Mouse (Mus musculus): ENCODE results near the gene Pomt2. TPM values are rescaled to one million over a fixed set of nuclear protein-coding genes. Genes with fewer than 3 reads are reported as not detected.

Pomt2 gene
- polyA plus RNA-seq, 1 experiment: 12.9 TPM

- Histone ChIP-seq H3K27me3 (ENCODE audit: control insufficient read depth, insufficient read depth, low read length, poor library complexity, severe bottlenecking) (no peaks in the 10 kb centered on the region), H3K4me1 (ENCODE audit: control insufficient read depth, insufficient read depth, low read length) (no peaks in the 10 kb centered on the region), H3K4me3 (ENCODE audit: low read depth, low read length) (no peak overlapping the region), H3K27ac (ENCODE audit: insufficient read depth, low read length) (no peak overlapping the region), H3K9me3 (replicated peaks; ENCODE audit: control insufficient read depth, insufficient read depth, low read length, poor library complexity, severe bottlenecking) (no peaks in the 10 kb centered on the region), H3K36me3 (ENCODE audit: control insufficient read depth, insufficient read depth, low read length, poor library complexity, severe bottlenecking) (no peaks in the 10 kb centered on the region), H3K9ac (ENCODE audit: low read depth, poor library complexity, severe bottlenecking) (no peak overlapping the region)
- TF ChIP-seq EP300 (IDR thresholded peaks at IDR 0.05; ENCODE audit: insufficient read depth, low read depth, low read length): no peak
Measured at GRCm38 (mm10) chr12:87087236-87087635, 60.5 kb downstream of the Pomt2 start.

DNA sequence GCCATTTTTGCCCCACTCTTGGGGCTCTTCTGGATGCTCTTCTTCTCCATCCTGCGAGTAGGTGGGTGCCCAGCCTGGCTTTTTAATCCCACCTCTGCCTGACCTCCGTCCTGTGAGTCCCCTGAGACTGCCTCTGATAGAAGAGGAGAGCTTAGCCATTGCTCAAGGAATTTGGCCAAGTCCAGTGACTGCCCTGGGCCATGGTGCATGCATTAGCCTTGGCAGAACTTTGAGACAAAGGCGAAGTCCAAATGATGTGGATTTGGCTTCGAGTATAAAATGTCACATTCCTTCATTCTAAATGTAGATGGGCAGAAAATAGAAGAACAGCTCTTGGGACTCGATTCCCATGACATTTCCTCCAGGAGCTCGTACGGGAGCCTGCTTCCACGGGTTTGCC lies 65.0 kb downstream of the Pomt2 start:
- H3K4me3 ChIP-seq (ENCODE audit: low read depth, low read length): no peak overlapping the region
- H3K27ac ChIP-seq (ENCODE audit: insufficient read depth, low read length): no peak overlapping the region
- no peaks in the 10 kb centered on the region for H3K4me1 ChIP-seq (ENCODE audit: control insufficient read depth, insufficient read depth, low read length)
- no peaks in the 10 kb centered on the region for H3K36me3 ChIP-seq (ENCODE audit: control insufficient read depth, insufficient read depth, low read length, poor library complexity, severe bottlenecking)
- H3K27me3 ChIP-seq (ENCODE audit: control insufficient read depth, insufficient read depth, low read length, poor library complexity, severe bottlenecking): no peaks in the 10 kb centered on the region
- TF ChIP-seq EP300 (IDR thresholded peaks at IDR 0.05; ENCODE audit: insufficient read depth, low read depth, low read length): no peak
- H3K9me3 ChIP-seq (replicated peaks; ENCODE audit: control insufficient read depth, insufficient read depth, low read length, poor library complexity, severe bottlenecking): no peaks in the 10 kb centered on the region
- H3K9ac ChIP-seq (ENCODE audit: low read depth, poor library complexity, severe bottlenecking): no peak overlapping the region

- TF ChIP-seq POLR2A (IDR thresholded peaks at IDR 0.05; ENCODE audit: insufficient read depth, low read length) (no peak), EP300 (IDR thresholded peaks at IDR 0.05; ENCODE audit: insufficient read depth, low read depth, low read length) (no peak), CTCF (IDR thresholded peaks at IDR 0.05; ENCODE audit: low read depth, low read length) (no peak)
- H3K27me3 ChIP-seq (ENCODE audit: control insufficient read depth, insufficient read depth, low read length, poor library complexity, severe bottlenecking): no peaks in the 10 kb centered on the region
- H3K4me3 ChIP-seq (ENCODE audit: low read depth, low read length): no peak overlapping the region
- no peaks in the 10 kb centered on the region for H3K36me3 ChIP-seq (ENCODE audit: control insufficient read depth, insufficient read depth, low read length, poor library complexity, severe bottlenecking)
- H3K9me3 ChIP-seq (replicated peaks; ENCODE audit: control insufficient read depth, insufficient read depth, low read length, poor library complexity, severe bottlenecking): no peaks in the 10 kb centered on the region
- H3K4me1 ChIP-seq (ENCODE audit: control insufficient read depth, insufficient read depth, low read length): no peaks in the 10 kb centered on the region
- H3K27ac ChIP-seq (ENCODE audit: insufficient read depth, low read length): no peak overlapping the region
- no peak overlapping the region for H3K9ac ChIP-seq (ENCODE audit: low read depth, poor library complexity, severe bottlenecking)
Measured at GRCm38 (mm10) chr12:87076610-87077009, 71.2 kb downstream of the Pomt2 start.

GRCm38 (mm10) chr12:87070520-87070919 lies 77.2 kb downstream of the Pomt2 start:
- no peak overlapping the region for H3K4me3 ChIP-seq (ENCODE audit: low read depth, low read length)
- H3K27ac ChIP-seq (ENCODE audit: insufficient read depth, low read length): no peak overlapping the region
- no peaks in the 10 kb centered on the region for H3K9me3 ChIP-seq (replicated peaks; ENCODE audit: control insufficient read depth, insufficient read depth, low read length, poor library complexity, severe bottlenecking)
- H3K9ac ChIP-seq (ENCODE audit: low read depth, poor library complexity, severe bottlenecking): no peak overlapping the region
- H3K4me1 ChIP-seq (ENCODE audit: control insufficient read depth, insufficient read depth, low read length): no peaks in the 10 kb centered on the region
- no peaks in the 10 kb centered on the region for H3K27me3 ChIP-seq (ENCODE audit: control insufficient read depth, insufficient read depth, low read length, poor library complexity, severe bottlenecking)
- TF ChIP-seq CTCF (IDR thresholded peaks at IDR 0.05; ENCODE audit: low read depth, low read length): no peak
- no peak for TF ChIP-seq POLR2A (IDR thresholded peaks at IDR 0.05; ENCODE audit: insufficient read depth, low read length)
- TF ChIP-seq EP300 (IDR thresholded peaks at IDR 0.05; ENCODE audit: insufficient read depth, low read depth, low read length): no peak
- H3K36me3 ChIP-seq (ENCODE audit: control insufficient read depth, insufficient read depth, low read length, poor library complexity, severe bottlenecking): no peaks in the 10 kb centered on the region

GRCm38 (mm10) chr12:87066429-87066828 lies 81.3 kb downstream of the Pomt2 start:
- TF ChIP-seq POLR2A (IDR thresholded peaks at IDR 0.05; ENCODE audit: insufficient read depth, low read length) (no peak), CTCF (IDR thresholded peaks at IDR 0.05; ENCODE audit: low read depth, low read length) (no peak), EP300 (IDR thresholded peaks at IDR 0.05; ENCODE audit: insufficient read depth, low read depth, low read length) (no peak)
- Histone ChIP-seq H3K9ac (ENCODE audit: low read depth, poor library complexity, severe bottlenecking) (no peak overlapping the region), H3K4me1 (ENCODE audit: control insufficient read depth, insufficient read depth, low read length) (no peaks in the 10 kb centered on the region), H3K36me3 (ENCODE audit: control insufficient read depth, insufficient read depth, low read length, poor library complexity, severe bottlenecking) (no peaks in the 10 kb centered on the region), H3K4me3 (ENCODE audit: low read depth, low read length) (no peak overlapping the region), H3K27ac (ENCODE audit: insufficient read depth, low read length) (no peak overlapping the region), H3K27me3 (ENCODE audit: control insufficient read depth, insufficient read depth, low read length, poor library complexity, severe bottlenecking) (no peaks in the 10 kb centered on the region), H3K9me3 (replicated peaks; ENCODE audit: control insufficient read depth, insufficient read depth, low read length, poor library complexity, severe bottlenecking) (no peaks in the 10 kb centered on the region)

GRCm38 (mm10) chr12:87065446-87065845 lies 82.3 kb downstream of the Pomt2 start:
- H3K4me1 ChIP-seq (ENCODE audit: control insufficient read depth, insufficient read depth, low read length): no peaks in the 10 kb centered on the region
- no peak overlapping the region for H3K4me3 ChIP-seq (ENCODE audit: low read depth, low read length)
- H3K36me3 ChIP-seq (ENCODE audit: control insufficient read depth, insufficient read depth, low read length, poor library complexity, severe bottlenecking): no peaks in the 10 kb centered on the region
- no peak for TF ChIP-seq CTCF (IDR thresholded peaks at IDR 0.05; ENCODE audit: low read depth, low read length)
- no peak for TF ChIP-seq POLR2A (IDR thresholded peaks at IDR 0.05; ENCODE audit: insufficient read depth, low read length)
- TF ChIP-seq EP300 (IDR thresholded peaks at IDR 0.05; ENCODE audit: insufficient read depth, low read depth, low read length): no peak
- H3K9ac ChIP-seq (ENCODE audit: low read depth, poor library complexity, severe bottlenecking): no peak overlapping the region
- H3K27ac ChIP-seq (ENCODE audit: insufficient read depth, low read length): no peak overlapping the region
- no peaks in the 10 kb centered on the region for H3K9me3 ChIP-seq (replicated peaks; ENCODE audit: control insufficient read depth, insufficient read depth, low read length, poor library complexity, severe bottlenecking)
- H3K27me3 ChIP-seq (ENCODE audit: control insufficient read depth, insufficient read depth, low read length, poor library complexity, severe bottlenecking): no peaks in the 10 kb centered on the region

Measured in ES-Bruce4 (cell line).